ENCODE assay signal across 14 mouse cellular contexts in genomic region chr5:67634339-67634738, GRCm38 (mm10). TPM values are rescaled to one million over a fixed set of nuclear protein-coding genes. Genes with fewer than 3 reads are reported as not detected.
DNase-seq lines count a peak whose midpoint lies in the region; ATAC-seq lines count a peak whose summit lies in the region.
"Had no signal": no experiment of that assay in that cellular context is flagged by ENCODE, and none has a peak within 500 bp of the region (broad histone marks: within the 10 kb centered on the region; RNA-seq: fewer than 3 reads in every experiment).

No protein-coding gene starts in this region.

- peaks cover 13% of the 10 kb centered on the region for H3K36me3 ChIP-seq in hindbrain, embryonic 13.5 days
- 0 out of 2 replicates have a peak, but pooled peaks cover 4% of the 10 kb centered on the region for H3K36me3 ChIP-seq in midbrain, embryonic 15.5 days (replicated peaks)

- peaks cover 16% of the 10 kb centered on the region for H3K4me1 ChIP-seq in hindbrain, embryonic 13.5 days (replicated peaks)
- peaks cover 13% of the 10 kb centered on the region for H3K4me1 ChIP-seq in midbrain, embryonic 15.5 days

- H3K4me3 ChIP-seq in hindbrain, embryonic 13.5 days, result no peak overlapping the region
- H3K4me3 ChIP-seq in midbrain, embryonic 15.5 days, result no peak overlapping the region
- H3K4me3 ChIP-seq: left cerebral cortex, adult 2 months; liver, embryonic 15.5 days had no signal

- no peak overlapping the region for H3K9ac ChIP-seq in hindbrain, embryonic 13.5 days
- H3K9ac ChIP-seq in midbrain, embryonic 15.5 days, result no peak overlapping the region
- H3K9ac ChIP-seq: liver, embryonic 15.5 days had no signal

- no peaks in the 10 kb centered on the region for H3K27me3 ChIP-seq in hindbrain, embryonic 13.5 days
- H3K27me3 ChIP-seq in midbrain, embryonic 15.5 days (replicated peaks), result peaks cover 51% of the 10 kb centered on the region
- H3K27me3 ChIP-seq: liver, embryonic 15.5 days; Patski had no signal

- 10% methylated on average over 3 of the region's 3 CpGs for WGBS in hindbrain, embryonic 13.5 days
- 2% methylated on average over 3 of the region's 3 CpGs for WGBS in midbrain, embryonic 15.5 days

- peak; percentile 58; the same call in 1 of the 2 replicates for ATAC-seq in hindbrain, embryonic 13.5 days (ENCODE audit: low FRiP score)
- peak; percentile 48 for ATAC-seq in midbrain, embryonic 15.5 days (replicated peaks)
- no peak for ATAC-seq in megakaryocyte progenitor cell, adult 5-6 weeks (replicated peaks; ENCODE audit: poor library complexity)
- ATAC-seq: Patski had no signal

- no peaks in the 10 kb centered on the region for H3K9me3 ChIP-seq in hindbrain, embryonic 13.5 days
- H3K9me3 ChIP-seq in midbrain, embryonic 15.5 days, result no peaks in the 10 kb centered on the region
- H3K9me3 ChIP-seq: liver, embryonic 15.5 days had no signal

- DNase-seq in embryo, embryonic 10 days (ENCODE audit: low spot score), result peak; percentile 28
- no peak for DNase-seq in embryo, embryonic 9.5 days (ENCODE audit: extremely low spot score)
- DNase-seq in embryo, embryonic 10.5 days (ENCODE audit: low spot score), result peak; percentile 29
- DNase-seq in T-cell, adult 2 months (ENCODE audit: low spot score), result no peak
- no peak for DNase-seq in gastrocnemius, postnatal 25 days
- DNase-seq: cerebellum, postnatal 25 days; kidney, adult 2 months; thymus, postnatal 25 days had no signal

- H3K4me2 ChIP-seq in hindbrain, embryonic 13.5 days, result no peak overlapping the region
- no peak overlapping the region for H3K4me2 ChIP-seq in midbrain, embryonic 15.5 days
- H3K4me2 ChIP-seq: liver, embryonic 15.5 days had no signal

- H3K27ac ChIP-seq in hindbrain, embryonic 13.5 days, result peak overlapping the region; percentile 58
- 0 out of 2 replicates have a peak overlapping the region, but pooled peaks have one; percentile 5 for H3K27ac ChIP-seq in midbrain, embryonic 15.5 days
- H3K27ac ChIP-seq: left cerebral cortex, adult 2 months; liver, embryonic 15.5 days had no signal

RNA-seq across cellular contexts. Expression of gene Shisa3, which starts 26.7 kb away (rescaled TPM):
- 2.1 and 2.7 TPM in 2 replicates for polyA plus RNA-seq in hindbrain, embryonic 13.5 days (2015; fragmentation: Nextera tagmentation; extraction: Ambion mirVana)
- 34.4 and 37.2 TPM in 2 replicates for polyA plus RNA-seq in midbrain, embryonic 15.5 days (2015; fragmentation: Nextera tagmentation; extraction: Ambion mirVana)
- not detected in 2 replicates for total RNA-seq in megakaryocyte progenitor cell, adult 5-6 weeks (2015)
- not detected in 2 replicates for total RNA-seq in megakaryocyte progenitor cell, adult 5-6 weeks (2017)
- total RNA-seq in gastrocnemius, postnatal 25 days (2021), result 1 to 10 TPM in 1 of 2 experiments, under 1 TPM in 1; 0.94 to 1.9 TPM
- polyA plus RNA-seq: Patski had no signal

Comparison
In these comparisons a context has a peak if more than half of its experiments do, and no peak if none do; other contexts are left out.
1. DNase-seq: peak in embryo, embryonic 10 days (single experiment) and embryo, embryonic 10.5 days (single experiment); none in embryo, embryonic 9.5 days (single experiment), T-cell, adult 2 months (single experiment) and gastrocnemius, postnatal 25 days (single experiment).